Mouse (Mus musculus) forelimb bud, embryonic 11.5 days (tissue): ENCODE results near the gene P4htm.

Source experiments
- DNase-seq: peaks from one replicate; pipeline ENCODE4 v3.0.0-alpha.2; 2012; ENCODE audit warnings: low read depth, low spot score

P4htm gene

GRCm38 (mm10) chr9:108546875-108547274 lies 50.6 kb downstream of the P4htm start:
- DNase-seq = no peak

DNA sequence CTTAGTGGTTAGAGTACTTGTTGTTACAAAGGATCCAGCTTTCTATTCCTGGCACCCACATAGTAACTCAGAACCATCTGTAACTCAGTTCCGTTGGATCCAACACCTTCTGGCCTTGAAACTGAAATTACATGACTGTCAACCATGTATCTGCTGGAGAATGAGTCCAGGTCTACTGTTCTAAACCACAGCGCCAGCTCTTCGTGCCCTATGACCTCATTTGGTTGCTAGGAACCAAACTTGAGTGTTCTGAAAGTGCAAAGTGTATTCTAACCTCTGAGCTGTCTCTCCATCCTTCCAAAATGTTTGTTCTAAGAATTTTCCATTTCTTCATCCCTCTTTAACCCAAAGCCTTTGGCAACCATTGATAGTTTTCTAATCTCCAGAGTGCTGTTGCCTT lies 51.5 kb downstream of the P4htm start:
- DNase-seq = no peak

DNA sequence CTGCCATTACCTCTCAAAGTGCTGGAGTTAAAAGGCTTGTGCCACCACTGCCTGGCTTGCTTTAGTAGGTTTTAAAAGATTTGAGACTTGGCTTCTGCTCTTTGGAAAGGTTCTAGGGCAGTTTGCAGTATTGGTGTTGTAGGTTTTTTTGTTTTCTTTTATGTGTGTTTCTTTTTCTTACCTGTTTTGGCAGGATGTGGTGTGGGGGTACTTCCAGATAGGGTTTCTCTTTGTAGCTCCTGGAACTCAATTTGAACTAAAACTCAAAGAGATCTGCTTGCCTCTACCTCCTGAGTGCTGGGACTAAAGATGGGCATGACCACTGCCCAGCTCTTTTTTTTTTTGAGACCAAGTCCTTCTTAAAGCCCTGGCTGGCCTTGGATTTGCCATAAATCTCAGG lies 56.6 kb downstream of the P4htm start:
- DNase-seq = no peak

- no peak for DNase-seq
Measured at GRCm38 (mm10) chr9:108531496-108531895, 66.0 kb downstream of the P4htm start.

DNA sequence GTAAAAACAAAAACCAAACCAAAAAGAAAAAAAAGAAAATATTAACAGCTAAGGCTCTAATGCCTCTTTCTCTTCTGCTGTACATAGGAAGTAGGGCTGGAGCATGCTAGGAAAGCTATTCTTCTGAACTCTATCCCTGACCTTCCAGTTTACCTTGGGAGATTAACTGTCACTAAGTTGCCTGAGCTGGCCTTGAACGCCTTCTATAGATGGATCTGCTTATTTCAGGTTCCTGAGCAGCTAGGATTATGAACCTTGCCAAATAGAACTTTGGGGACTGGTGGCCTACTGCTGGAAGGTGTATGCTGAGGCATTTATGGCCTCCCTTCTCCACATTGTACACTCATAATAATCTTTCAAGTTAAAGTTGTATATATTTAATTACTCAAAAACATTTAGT lies 66.5 kb downstream of the P4htm start:
- DNase-seq = no peak
